23 mouse cellular contexts compared by ENCODE assay signal in genomic region chr10:51526633-51527032, GRCm38 (mm10). TPM values are rescaled to one million over a fixed set of nuclear protein-coding genes. Genes with fewer than 3 reads are reported as not detected.
DNase-seq lines count a peak whose midpoint lies in the region; ATAC-seq and TF ChIP-seq lines count a peak whose summit lies in the region.
"Had no signal": no experiment of that assay in that cellular context is flagged by ENCODE, and none has a peak within 500 bp of the region (broad histone marks: within the 10 kb centered on the region; RNA-seq: fewer than 3 reads in every experiment).

No protein-coding gene starts in this region.

- H3K4me1 ChIP-seq in heart, adult 2 months (ENCODE audit: control insufficient read depth, insufficient read depth, low read length) = no peaks in the 10 kb centered on the region
- H3K4me1 ChIP-seq in megakaryocyte, embryonic 14.5 days = peaks cover 67% of the 10 kb centered on the region
- H3K4me1 ChIP-seq: embryonic facial prominence, embryonic 10.5 days; forebrain, embryonic 13.5 days; hindbrain, embryonic 15.5 days had no signal

- no peak overlapping the region for H3K9ac ChIP-seq in heart, adult 2 months (ENCODE audit: low read depth, low read length)
- H3K9ac ChIP-seq: forebrain, embryonic 13.5 days; forebrain, postnatal 0 days; heart, embryonic 13.5 days; hindbrain, embryonic 15.5 days had no signal

- no peaks in the 10 kb centered on the region for H3K27me3 ChIP-seq in heart, adult 2 months (ENCODE audit: control insufficient read depth, insufficient read depth, low read length)
- no peaks in the 10 kb centered on the region for H3K27me3 ChIP-seq in megakaryocyte, embryonic 14.5 days (replicated peaks)
- H3K27me3 ChIP-seq: forebrain, embryonic 13.5 days; heart, embryonic 13.5 days; hindbrain, embryonic 15.5 days had no signal

- H3K36me3 ChIP-seq in heart, adult 2 months (ENCODE audit: control insufficient read depth, insufficient read depth, low read length) = no peaks in the 10 kb centered on the region
- peaks cover 6% of the 10 kb centered on the region for H3K36me3 ChIP-seq in megakaryocyte, embryonic 14.5 days (replicated peaks; ENCODE audit: low read length)
- H3K36me3 ChIP-seq in macrophage (ENCODE audit: inconsistent target) = no peaks in the 10 kb centered on the region
- H3K36me3 ChIP-seq: embryonic facial prominence, embryonic 10.5 days; heart, embryonic 13.5 days; hindbrain, embryonic 15.5 days had no signal

- DNase-seq in heart, adult 11 months = peak; percentile 87
- no peak for DNase-seq in heart, adult 2 months
- DNase-seq in urinary bladder, postnatal 14 days (ENCODE audit: low spot score) = no peak
- no peak for DNase-seq in adrenal gland, adult 2 months
- DNase-seq: adrenal gland, postnatal 25 days; B cell, adult 2 months; cerebellum, adult 11-12 months; cerebellum, adult 9-11 months; cerebellum, postnatal 36 days; forebrain, postnatal 0 days; gastrocnemius, postnatal 14 days; heart, postnatal 36 days had no signal

- intact Hi-C loops in heart, adult 2 months (cut with DNase I) = no loop called here

- TF ChIP-seq POLR2A in heart, adult 2 months (IDR thresholded peaks at IDR 0.05; ENCODE audit: insufficient read depth, low read depth, low read length) = no peak

- ATAC-seq in megakaryocyte, adult 5-6 weeks (ENCODE audit: poor library complexity, severe bottlenecking) = no peak
- ATAC-seq: forebrain, embryonic 13.5 days; forebrain, postnatal 0 days; inflammation-experienced regulatory T-cells, adult 6 months had no signal

- TF ChIP-seq CTCF in heart, adult 2 months (IDR thresholded peaks at IDR 0.05) = no peak

- H3K4me3 ChIP-seq in heart, adult 2 months = no peak overlapping the region
- H3K4me3 ChIP-seq in megakaryocyte, embryonic 14.5 days (replicated peaks) = peak overlapping the region; percentile 59
- H3K4me3 ChIP-seq in macrophage (ENCODE audit: inconsistent target) = peak overlapping the region; percentile 38
- H3K4me3 ChIP-seq: embryonic facial prominence, embryonic 10.5 days; forebrain, embryonic 13.5 days; heart, embryonic 13.5 days; hindbrain, embryonic 15.5 days had no signal

- WGBS in heart, adult 2 months = 54% methylated on average over 4 of the region's 4 CpGs
- WGBS in macrophage (ENCODE audit: missing documents) = 35% methylated on average over 2 of the region's 4 CpGs

- no peaks in the 10 kb centered on the region for H3K79me2 ChIP-seq in heart, adult 2 months (replicated peaks; ENCODE audit: control insufficient read depth, insufficient read depth, low read length)
- H3K79me2 ChIP-seq in macrophage (ENCODE audit: inconsistent target) = peaks cover 92% of the 10 kb centered on the region

- H3K27ac ChIP-seq in heart, adult 2 months = no peak overlapping the region
- H3K27ac ChIP-seq in macrophage = peak overlapping the region; percentile 91
- H3K27ac ChIP-seq: embryonic facial prominence, embryonic 10.5 days; forebrain, embryonic 13.5 days; heart, embryonic 13.5 days; hindbrain, embryonic 15.5 days had no signal

- no peak for TF ChIP-seq EP300 in heart, adult 2 months (IDR thresholded peaks at IDR 0.05; ENCODE audit: insufficient read depth, low read depth, low read length)

- peaks cover 4% of the 10 kb centered on the region; the same call in 1 of the 2 replicates for H3K9me3 ChIP-seq in megakaryocyte, embryonic 14.5 days
- H3K9me3 ChIP-seq: embryonic facial prominence, embryonic 10.5 days; forebrain, embryonic 13.5 days; heart, embryonic 13.5 days; hindbrain, embryonic 15.5 days had no signal

RNA-seq across cellular contexts. Expression of gene Lilrb4a, which starts 35.9 kb away (rescaled TPM):
- 1 to 10 TPM; 1.8 to 2.8 TPM for total RNA-seq in heart, adult 2 months (2021)
- 3.7 and 5.9 TPM in 2 replicates for polyA plus RNA-seq in heart, adult 2 months (2012; rRNA removed)
- 9.5 and 63.1 TPM in 2 replicates for polyA plus RNA-seq in megakaryocyte, embryonic 14.5 days (2012; ENCODE audit: insufficient read depth, low replicate concordance)
- 925 and 1,007 TPM in 2 replicates for total RNA-seq in megakaryocyte, adult 5-6 weeks (2015)
- total RNA-seq in megakaryocyte, adult 5-6 weeks (2017) = 681 and 727 TPM in 2 replicates
- total RNA-seq in macrophage (2018; cell fraction: chromatin; rRNA removed) = over 10,000 TPM in 5 of 26 experiments, 1,000 to 10,000 TPM in 21; 2,550 to 14,518 (median 6,614) TPM
- 100 to 1,000 TPM; 351 to 962 (median 537) TPM for total RNA-seq in macrophage (2018; cell fraction: cytosol; rRNA removed)
- over 10,000 TPM in 2 of 26 experiments, 1,000 to 10,000 TPM in 24; 2,722 to 11,633 (median 5,431) TPM for total RNA-seq in macrophage (2018; cell fraction: nucleus; rRNA removed)
- 365 to 1,114 TPM (median 480 TPM) in 3 replicates for polyA plus RNA-seq in macrophage (2018)
- total RNA-seq in adrenal gland, adult 2 months (2021) = 1 to 10 TPM; 2.3 to 3.2 TPM
- polyA plus RNA-seq in adrenal gland, adult 2 months (2012; rRNA removed) = 0.81 and 1.4 TPM in 2 replicates
- total RNA-seq: MEL had no signal

RNA-seq across cellular contexts. Expression of gene Lilr4b, which starts 46.2 kb away (rescaled TPM):
- total RNA-seq in heart, adult 2 months (2021) = 1 to 10 TPM; 2.0 TPM
- polyA plus RNA-seq in heart, adult 2 months (2012; rRNA removed) = 4.6 and 4.8 TPM in 2 replicates
- 12.6 and 37.6 TPM in 2 replicates for polyA plus RNA-seq in megakaryocyte, embryonic 14.5 days (2012; ENCODE audit: insufficient read depth, low replicate concordance)
- 418 and 485 TPM in 2 replicates for total RNA-seq in megakaryocyte, adult 5-6 weeks (2015)
- total RNA-seq in megakaryocyte, adult 5-6 weeks (2017) = 237 and 284 TPM in 2 replicates
- over 10,000 TPM in 4 of 26 experiments, 1,000 to 10,000 TPM in 22; 1,562 to 16,529 (median 4,877) TPM for total RNA-seq in macrophage (2018; cell fraction: chromatin; rRNA removed)
- total RNA-seq in macrophage (2018; cell fraction: cytosol; rRNA removed) = 1,000 to 10,000 TPM in 7 of 26 experiments, 100 to 1,000 TPM in 19; 504 to 1,328 (median 830) TPM
- total RNA-seq in macrophage (2018; cell fraction: nucleus; rRNA removed) = over 10,000 TPM in 5 of 26 experiments, 1,000 to 10,000 TPM in 21; 2,167 to 13,003 (median 5,289) TPM
- polyA plus RNA-seq in macrophage (2018) = 624 to 1,366 TPM (median 950 TPM) in 3 replicates
- total RNA-seq in adrenal gland, adult 2 months (2021) = 1 to 10 TPM; 3.3 to 4.0 TPM
- 0.79 and 1.7 TPM in 2 replicates for polyA plus RNA-seq in adrenal gland, adult 2 months (2012; rRNA removed)
- total RNA-seq: forebrain, postnatal 0 days; MEL had no signal
- polyA plus RNA-seq: embryonic facial prominence, embryonic 10.5 days; forebrain, embryonic 13.5 days; hindbrain, embryonic 11.5 days had no signal

RNA-seq across cellular contexts. Expression of gene Gm49339, which starts 46.2 kb away (rescaled TPM):
- 1 to 10 TPM in 1 of 2 experiments, under 1 TPM in 1; 0.26 to 1.0 TPM for total RNA-seq in heart, adult 2 months (2021)
- 2.4 and 4.9 TPM in 2 replicates for polyA plus RNA-seq in heart, adult 2 months (2012; rRNA removed)
- 3.4 TPM in 1 of 2 replicates, not detected in the other for polyA plus RNA-seq in megakaryocyte, embryonic 14.5 days (2012; ENCODE audit: insufficient read depth, low replicate concordance)
- 18.4 and 53.3 TPM in 2 replicates for total RNA-seq in megakaryocyte, adult 5-6 weeks (2015)
- 25.7 and 36.4 TPM in 2 replicates for total RNA-seq in megakaryocyte, adult 5-6 weeks (2017)
- 1,000 to 10,000 TPM in 1 of 26 experiments, 100 to 1,000 TPM in 25; 130 to 1,055 (median 342) TPM for total RNA-seq in macrophage (2018; cell fraction: chromatin; rRNA removed)
- total RNA-seq in macrophage (2018; cell fraction: cytosol; rRNA removed) = 100 to 1,000 TPM; 319 to 759 (median 483) TPM
- 1,000 to 10,000 TPM in 8 of 26 experiments, 100 to 1,000 TPM in 18; 351 to 1,847 (median 599) TPM for total RNA-seq in macrophage (2018; cell fraction: nucleus; rRNA removed)
- polyA plus RNA-seq in macrophage (2018) = 497 to 1,039 TPM (median 515 TPM) in 3 replicates
- total RNA-seq in adrenal gland, adult 2 months (2021) = 1 to 10 TPM; 1.8 to 3.1 TPM
- polyA plus RNA-seq in adrenal gland, adult 2 months (2012; rRNA removed) = 2.0 and 2.4 TPM in 2 replicates
- total RNA-seq: MEL had no signal
- polyA plus RNA-seq: brain, embryonic 14.5 days; embryonic facial prominence, embryonic 10.5 days; forebrain, embryonic 13.5 days; hindbrain, embryonic 15.5 days had no signal

Comparison
In these comparisons a context has a peak if more than half of its experiments do, and no peak if none do; other contexts are left out.
1. RNA of gene Lilr4b, which starts 46.2 kb away (polyA plus RNA-seq): 624 to 1,366 TPM in macrophage; 12.6 to 37.6 TPM in megakaryocyte, embryonic 14.5 days, 4.6 to 4.8 TPM in heart, adult 2 months and 0.79 to 1.7 TPM in adrenal gland, adult 2 months; every median in the first group is over 10 times any median in the second.
2. RNA of gene Gm49339, which starts 46.2 kb away (polyA plus RNA-seq): 497 to 1,039 TPM in macrophage; 2.4 to 4.9 TPM in heart, adult 2 months, 3.4 TPM in megakaryocyte, embryonic 14.5 days and 2.0 to 2.4 TPM in adrenal gland, adult 2 months; every median in the first group is over 10 times any median in the second.